Mouse (Mus musculus): ENCODE results near the gene Adam1a.

DNA sequence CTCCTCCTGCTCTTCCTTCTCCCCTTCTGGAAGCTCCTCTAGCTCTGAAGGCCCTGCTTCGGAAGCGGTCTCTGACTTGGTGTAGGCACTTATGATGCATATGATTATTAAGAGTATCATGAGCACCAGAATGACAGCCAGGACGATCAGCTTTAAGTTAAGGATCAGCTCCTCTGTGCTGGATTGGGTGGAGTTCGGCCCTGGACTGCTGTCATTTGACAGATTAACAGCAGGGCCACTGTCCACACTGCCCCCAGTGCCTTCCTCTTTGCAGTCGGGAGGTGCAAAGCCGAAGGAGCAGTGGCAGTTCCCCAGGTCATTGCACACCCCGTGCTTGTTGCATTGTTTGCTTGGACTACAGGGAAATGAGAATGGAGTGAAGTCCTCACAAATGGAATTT is 44.6 kb downstream of the Adam1a start:
- TF ChIP-seq EP300 (optimal IDR thresholded peaks at IDR 0.05) (no peak), CTCF (IDR thresholded peaks at IDR 0.05; ENCODE audit: low read depth) (no peak)
